Mouse (Mus musculus) ES-E14 (cell line): Measurements from ENCODE around the gene Dock4. TPM values are rescaled to one million over a fixed set of nuclear protein-coding genes. Genes with fewer than 3 reads are reported as not detected.

Source experiments
- DNase-seq: peaks from one replicate; pipeline ENCODE4 v3.0.0-alpha.2; 2013; ENCODE audit warnings: low read depth, low spot score
- H3K27ac ChIP-seq: 2 replicates; pipeline ENCODE4 v1.5.1; 2012; ENCODE audit warnings: low read depth, mild to moderate bottlenecking, low read length, moderate library complexity, mixed read lengths; ENCODE audit not compliant: poor library complexity, insufficient read depth, severe bottlenecking
- H3K36me3 ChIP-seq: 2 replicates; pipeline ENCODE4 v1.6.1; 2012; ENCODE audit warnings: mild to moderate bottlenecking, low read length, moderate library complexity, mixed read lengths; ENCODE audit not compliant: control insufficient read depth, poor library complexity, insufficient read depth, severe bottlenecking
- H3K4me1 ChIP-seq, 2 experiments: fragments of 150-350 bp in 1 of 2; sonication (generic) in 1 of 2; 2 replicates each; pipeline ENCODE4 v1.6.1; 2012; ENCODE audit warnings: low read length in 2 of 2, mild to moderate bottlenecking in 1 of 2, mixed read lengths in 1 of 2; ENCODE audit not compliant: control insufficient read depth in 2 of 2, insufficient read depth in 2 of 2, poor library complexity in 1 of 2
- H3K4me3 ChIP-seq, 2 experiments: fragments of 150-350 bp in 1 of 2; sonication (generic) in 1 of 2; 2 replicates each; pipeline ENCODE4 v1.5.1; 2012; ENCODE audit warnings: low read length in 2 of 2, low read depth in 1 of 2, mild to moderate bottlenecking in 1 of 2, mixed read lengths in 1 of 2; ENCODE audit not compliant: insufficient read depth in 1 of 2, poor library complexity in 1 of 2, severe bottlenecking in 1 of 2
- H3K9ac ChIP-seq: 2 replicates; pipeline ENCODE4 v1.6.1; 2012; ENCODE audit warnings: low read depth, mild to moderate bottlenecking, low read length, mixed read lengths; ENCODE audit not compliant: poor library complexity, insufficient read depth, severe bottlenecking
- H3K9me3 ChIP-seq: fragments of 150-350 bp; sonication (generic); 2 replicates; pipeline ENCODE4 v1.6.1; 2012; ENCODE audit warnings: low read depth, mild to moderate bottlenecking, low read length; ENCODE audit not compliant: control insufficient read depth, insufficient read depth
- CHD2 ChIP-seq: IDR thresholded peaks from 2 replicates; pipeline ENCODE4 v1.6.1; 2014; ENCODE audit warnings: mild to moderate bottlenecking, low read depth, low read length, inconsistent platforms
- HCFC1 ChIP-seq: IDR thresholded peaks from 2 replicates; pipeline ENCODE4 v1.6.1; 2012; ENCODE audit warnings: low read length, inconsistent platforms, borderline replicate concordance; ENCODE audit not compliant: insufficient read depth
- MAFK ChIP-seq: IDR thresholded peaks from 2 replicates; pipeline ENCODE4 v1.6.1; 2014; ENCODE audit warnings: mild to moderate bottlenecking, low read depth, low read length, inconsistent platforms; ENCODE audit not compliant: insufficient read depth
- ZC3H11A ChIP-seq: IDR thresholded peaks from 2 replicates; pipeline ENCODE4 v1.6.1; 2012; ENCODE audit warnings: low read depth, mild to moderate bottlenecking, inconsistent platforms, low read length, borderline replicate concordance
- ZNF384 ChIP-seq: IDR thresholded peaks from 2 replicates; pipeline ENCODE4 v1.6.1; 2012; ENCODE audit warnings: low read depth, low read length, inconsistent platforms
- in situ Hi-C, 2 experiments: fragments of 600-800 bp; cut with MboI; formaldehyde crosslinking; loops; one replicate each; pipeline ENCODE4 v1.15.1; 2025; ENCODE audit warnings: low sequenced_read_pairs in 2 of 2, inconsistent platforms in 1 of 2; ENCODE audit not compliant: unreplicated experiment in 2 of 2
- total RNA-seq: library from RNA; depleted of rRNA; stranded (reverse); fragments of 300-350 nt; gene quantifications from 2 replicates; pipeline ENCODE4 v1.2.3, GENCODE M21; 2012

Dock4 gene
- total RNA-seq, 1 experiment, result 7.9 TPM

DNA sequence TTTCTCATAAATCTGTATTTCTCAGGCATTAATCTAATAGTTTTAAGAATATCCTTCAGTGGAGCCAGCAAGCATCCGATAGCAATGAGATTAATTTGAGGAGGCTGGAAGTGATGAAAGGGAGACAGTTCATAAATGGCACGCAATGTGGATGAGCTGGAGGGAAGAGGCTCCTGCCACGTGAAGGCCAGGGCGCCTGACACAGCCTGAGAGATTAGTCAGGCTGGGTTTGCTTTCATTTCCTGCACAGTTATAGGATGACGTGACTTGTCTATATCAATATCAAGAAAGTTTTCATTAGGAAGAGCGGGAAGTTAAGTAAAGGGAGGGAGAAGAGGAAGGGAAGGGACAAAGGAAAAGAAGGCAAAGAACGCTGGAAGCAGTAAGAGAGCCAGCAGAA is 150.3 kb downstream of the Dock4 start:
- in situ Hi-C loops, result loop anchor here in 1 of 2 experiments (25.0 kb wide), 1 partner anchor 216 kb away; no protein-coding TSS in a partner anchor
- H3K4me1 ChIP-seq, result no peaks in the 10 kb centered on the region; a peak in 1 of 4 replicates
- no peak overlapping the region for H3K27ac ChIP-seq
- TF ChIP-seq MAFK (no peak), ZC3H11A (no peak), ZNF384 (no peak), CHD2 (no peak), HCFC1 (no peak)
- no peak overlapping the region for H3K4me3 ChIP-seq
- DNase-seq, result no peak
- H3K36me3 ChIP-seq, result no peaks in the 10 kb centered on the region
- no peak overlapping the region for H3K9ac ChIP-seq
- H3K9me3 ChIP-seq, result no peaks in the 10 kb centered on the region

DNA sequence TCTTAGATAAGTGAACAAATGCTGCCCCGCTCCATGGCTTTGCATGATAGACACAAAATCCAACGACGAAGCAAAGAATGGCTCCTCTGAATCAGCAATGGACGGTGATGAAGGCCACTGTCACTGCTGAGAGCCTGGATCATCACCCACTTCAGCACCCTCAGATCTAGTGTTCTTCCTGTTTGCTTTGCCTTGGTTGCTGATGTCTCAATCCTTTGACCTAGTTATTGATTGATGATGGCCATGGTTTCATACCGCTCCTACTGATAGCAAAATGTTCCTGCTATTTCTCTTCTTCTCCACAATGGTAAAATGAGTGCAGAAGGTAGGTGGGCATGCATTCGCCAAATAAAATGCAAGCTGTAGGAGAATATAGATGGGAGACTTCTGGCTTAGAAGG is 150.7 kb downstream of the Dock4 start:
- in situ Hi-C loops, result loop anchor here in 1 of 2 experiments (25.0 kb wide), 1 partner anchor 216 kb away; no protein-coding TSS in a partner anchor
- Histone ChIP-seq H3K4me1 (no peaks in the 10 kb centered on the region; a peak in 1 of 4 replicates), H3K4me3 (no peak overlapping the region), H3K9me3 (no peaks in the 10 kb centered on the region), H3K9ac (no peak overlapping the region), H3K27ac (no peak overlapping the region), H3K36me3 (no peaks in the 10 kb centered on the region)
- DNase-seq, result no peak
- TF ChIP-seq HCFC1, result no peak
- TF ChIP-seq ZNF384, result no peak
- no peak for TF ChIP-seq CHD2
- no peak for TF ChIP-seq ZC3H11A
- TF ChIP-seq MAFK, result no peak

DNA sequence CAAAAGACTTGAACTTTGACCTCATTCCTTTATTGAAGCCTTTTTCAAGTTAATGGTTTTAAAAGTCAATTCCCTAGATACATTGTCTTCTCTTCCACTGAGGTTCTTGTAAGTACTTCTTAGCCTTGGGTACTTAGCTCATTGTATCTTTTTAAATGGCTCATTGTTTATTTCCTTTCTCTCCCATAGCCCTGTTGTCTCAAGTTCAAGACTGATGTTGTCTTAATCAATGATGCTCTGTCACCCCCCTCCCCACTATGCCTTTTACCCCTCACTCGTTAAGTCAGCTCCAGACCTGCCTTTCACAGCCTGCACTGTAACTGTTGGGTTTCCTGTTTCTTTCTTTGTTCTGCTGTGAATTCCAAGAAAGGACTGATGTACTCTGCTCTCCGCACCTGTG is 154.2 kb downstream of the Dock4 start:
- Histone ChIP-seq H3K36me3 (no peaks in the 10 kb centered on the region), H3K9me3 (no peaks in the 10 kb centered on the region), H3K9ac (no peak overlapping the region), H3K4me3 (no peak overlapping the region), H3K4me1 (no peaks in the 10 kb centered on the region), H3K27ac (no peak overlapping the region)
- TF ChIP-seq MAFK (no peak), HCFC1 (no peak), CHD2 (no peak), ZNF384 (no peak), ZC3H11A (no peak)
- DNase-seq, result peak; percentile 29
- in situ Hi-C loops, result loop anchor here in 1 of 2 experiments (25.0 kb wide), 1 partner anchor 212 kb away; no protein-coding TSS in a partner anchor

DNA sequence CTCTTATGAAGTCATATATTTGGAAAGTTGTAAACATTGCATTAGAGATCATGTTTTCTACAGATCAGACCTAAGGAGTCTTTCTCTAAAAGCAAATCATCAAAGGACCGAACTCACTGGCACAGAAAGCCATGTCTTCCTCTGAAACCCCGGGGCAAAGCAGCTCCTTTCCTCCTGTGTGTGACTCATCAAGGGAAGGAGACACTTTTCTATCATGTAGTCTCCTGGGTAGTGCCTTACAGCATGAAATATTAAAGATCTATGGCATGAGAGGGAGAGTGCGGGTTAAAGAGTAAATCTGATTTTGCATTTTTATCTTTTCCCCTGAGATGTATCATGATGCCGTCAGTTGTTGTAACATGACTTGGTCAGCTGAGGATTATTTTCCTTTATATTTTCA is 159.8 kb downstream of the Dock4 start:
- no peaks in the 10 kb centered on the region for H3K4me1 ChIP-seq
- in situ Hi-C loops, result no loop called here
- DNase-seq, result no peak

DNA sequence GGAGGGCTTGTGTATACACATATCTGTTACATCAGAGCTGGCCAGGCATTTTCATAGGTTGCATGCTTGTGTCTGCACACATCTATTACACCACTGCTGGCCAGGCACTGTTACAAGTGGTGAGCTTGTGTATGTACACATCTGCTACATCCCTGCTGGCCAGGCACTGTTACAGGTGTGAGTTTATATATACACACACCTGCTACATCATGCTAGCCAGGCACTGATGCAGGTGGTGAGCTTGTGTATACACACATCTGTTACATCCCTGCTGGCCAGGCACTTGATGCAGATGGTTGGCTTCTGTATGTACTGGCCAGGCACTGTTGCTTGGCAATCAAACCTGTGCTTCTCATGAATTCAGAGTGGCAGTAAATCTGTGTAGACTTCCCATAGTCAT is 177.2 kb downstream of the Dock4 start:
- DNase-seq, result no peak

More for the DNA sequence above, 159.8 kb downstream of the Dock4 start:
- Histone ChIP-seq H3K4me3 (no peak overlapping the region), H3K9me3 (no peaks in the 10 kb centered on the region), H3K36me3 (no peaks in the 10 kb centered on the region), H3K9ac (no peak overlapping the region), H3K27ac (no peak overlapping the region)
- TF ChIP-seq ZNF384, result no peak
- TF ChIP-seq HCFC1, result no peak
- no peak for TF ChIP-seq CHD2
- no peak for TF ChIP-seq ZC3H11A
- no peak for TF ChIP-seq MAFK

More for the DNA sequence above, 177.2 kb downstream of the Dock4 start:
- H3K9me3 ChIP-seq, result no peaks in the 10 kb centered on the region
- TF ChIP-seq MAFK, result no peak
- TF ChIP-seq CHD2, result no peak
- TF ChIP-seq ZC3H11A, result no peak
- TF ChIP-seq HCFC1, result no peak
- no peak for TF ChIP-seq ZNF384
- H3K4me3 ChIP-seq, result no peak overlapping the region
- H3K4me1 ChIP-seq, result no peaks in the 10 kb centered on the region
- H3K27ac ChIP-seq, result no peak overlapping the region
- no peak overlapping the region for H3K9ac ChIP-seq
- no peaks in the 10 kb centered on the region for H3K36me3 ChIP-seq
- in situ Hi-C loops, result no loop called here
